Mouse (Mus musculus) lung, embryonic 15.5 days (tissue): ENCODE results near the gene Asgr2. TPM values are rescaled to one million over a fixed set of nuclear protein-coding genes. Genes with fewer than 3 reads are reported as not detected.
"Not testable (repeated sequence)": the region's sequence is repeated elsewhere in the genome, so short reads cannot be mapped to it uniquely, and the experiment has no call there.

Source experiments
- ATAC-seq: fragments of 200-750 bp; cut with Nextera tagmentation; 2 replicates; pipeline ENCODE4 v1.8.0; 2017; ENCODE audit warnings: moderate number of reproducible peaks, borderline replicate concordance; ENCODE audit not compliant: low FRiP score, low TSS enrichment; ENCODE audit errors: extremely low read depth
- H3K27ac ChIP-seq: fragments of 300-500 bp; sonication (generic); 2 replicates; pipeline ENCODE4 v1.5.1; 2015; ENCODE audit warnings: moderate library complexity, mild to moderate bottlenecking, inconsistent platforms
- H3K27me3 ChIP-seq: fragments of 300-500 bp; sonication (generic); 2 replicates; pipeline ENCODE4 v1.6.1; 2015; ENCODE audit warnings: inconsistent platforms
- H3K36me3 ChIP-seq: fragments of 300-500 bp; sonication (generic); 2 replicates; pipeline ENCODE4 v1.6.1; 2015; ENCODE audit warnings: inconsistent platforms
- H3K4me1 ChIP-seq: fragments of 300-500 bp; sonication (generic); 2 replicates; pipeline ENCODE4 v1.6.1; 2015; ENCODE audit warnings: inconsistent platforms
- H3K4me2 ChIP-seq: fragments of 300-500 bp; sonication (generic); 2 replicates; pipeline ENCODE4 v1.6.1; 2015; ENCODE audit warnings: inconsistent platforms, mild to moderate bottlenecking, moderate library complexity
- H3K4me3 ChIP-seq: fragments of 300-500 bp; sonication (generic); 2 replicates; pipeline ENCODE4 v1.5.1; 2015; ENCODE audit warnings: mild to moderate bottlenecking, inconsistent platforms
- H3K9ac ChIP-seq: fragments of 300-500 bp; sonication (generic); 2 replicates; pipeline ENCODE4 v1.6.1; 2015; ENCODE audit warnings: inconsistent platforms
- H3K9me3 ChIP-seq: fragments of 300-500 bp; sonication (generic); 2 replicates; pipeline ENCODE4 v1.6.1; 2016; ENCODE audit warnings: inconsistent platforms
- WGBS: fragments of 180-500 bp; shearing (Covaris S2); methylation state at CpG from one replicate; pipeline ENCODE4 v1.1.7; 2015; 5-methylcytosine and 5-hydroxymethylcytosine counted together
- polyA plus RNA-seq: library from polyadenylated mRNA; unstranded; fragments of >200 nt; fragmentation: Nextera tagmentation; extraction: Ambion mirVana; gene quantifications from 2 replicates; pipeline ENCODE4 v1.2.1, GENCODE M21; 2015

The Asgr2 gene
- polyA plus RNA-seq, 1 experiment from 2014 or later, result 0.19 TPM

GRCm38 (mm10) chr11:70066701-70067100, 25.7 kb upstream of the Asgr2 start:
- H3K4me3 ChIP-seq, result no peak overlapping the region
- ATAC-seq, result no peak
- 52% methylated on average over 4 of the region's 4 CpGs for WGBS

DNA sequence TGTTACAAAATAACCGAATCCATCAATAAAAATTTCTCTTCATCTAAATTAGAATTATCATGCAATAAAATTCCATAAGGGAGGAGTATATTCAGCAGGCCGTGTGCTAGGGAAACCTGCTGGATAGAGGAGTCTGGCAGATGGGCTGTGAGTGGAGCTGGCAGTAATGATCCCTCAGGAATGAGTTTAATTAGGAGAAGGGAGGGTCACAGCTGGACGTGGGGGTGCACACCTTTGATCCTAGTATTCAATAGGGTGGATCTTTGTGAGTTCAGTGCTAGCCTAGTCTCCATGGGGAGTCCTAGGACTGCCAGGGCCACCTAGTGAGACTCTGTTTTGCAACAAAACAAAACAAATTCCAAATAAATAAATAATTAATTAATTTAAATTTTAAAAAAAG, 24.2 kb upstream of the Asgr2 start:
- no peak overlapping the region for H3K9ac ChIP-seq
- no peaks in the 10 kb centered on the region for H3K36me3 ChIP-seq
- H3K4me2 ChIP-seq, result no peak overlapping the region
- H3K9me3 ChIP-seq, result no peaks in the 10 kb centered on the region
- H3K27me3 ChIP-seq, result no peaks in the 10 kb centered on the region
- WGBS, result 46% methylated on average over 3 of the region's 3 CpGs
- H3K4me3 ChIP-seq, result no peak overlapping the region
- H3K4me1 ChIP-seq, result no peaks in the 10 kb centered on the region
- no peak for ATAC-seq
- H3K27ac ChIP-seq, result no peak overlapping the region

More at GRCm38 (mm10) chr11:70066701-70067100, 25.7 kb upstream of the Asgr2 start:
- Histone ChIP-seq H3K4me1 (no peaks in the 10 kb centered on the region), H3K36me3 (no peaks in the 10 kb centered on the region), H3K27ac (no peak overlapping the region), H3K27me3 (no peaks in the 10 kb centered on the region), H3K9ac (no peak overlapping the region), H3K4me2 (no peak overlapping the region), H3K9me3 (no peaks in the 10 kb centered on the region)

DNA sequence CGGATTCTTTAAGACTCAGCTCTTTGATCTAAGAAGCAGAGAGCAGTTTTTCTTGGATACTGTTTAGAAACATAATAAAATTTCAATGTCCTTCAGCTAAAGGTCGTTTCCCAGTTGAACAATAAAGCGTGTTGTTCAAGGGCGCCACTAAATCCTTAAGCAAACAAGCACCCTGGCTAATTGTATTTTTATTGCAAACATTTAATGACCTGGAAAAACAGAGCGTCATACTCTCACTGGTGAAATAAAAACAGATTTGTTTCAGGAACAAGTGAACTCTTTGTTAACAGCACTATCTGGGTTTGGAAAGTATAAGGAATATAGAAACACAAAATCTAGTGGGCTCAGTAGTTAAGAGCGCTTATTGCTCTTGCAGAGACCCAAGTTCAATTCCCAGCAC, 22.4 kb upstream of the Asgr2 start:
- WGBS, result 70% methylated on average over 6 of the region's 6 CpGs
- Histone ChIP-seq H3K27me3 (no peaks in the 10 kb centered on the region), H3K4me1 (0 out of 2 replicates have a peak, but pooled peaks cover 3% of the 10 kb centered on the region), H3K36me3 (no peaks in the 10 kb centered on the region), H3K4me2 (no peak overlapping the region), H3K4me3 (no peak overlapping the region), H3K9ac (no peak overlapping the region), H3K9me3 (no peaks in the 10 kb centered on the region), H3K27ac (no peak overlapping the region)
- ATAC-seq, result no peak

DNA sequence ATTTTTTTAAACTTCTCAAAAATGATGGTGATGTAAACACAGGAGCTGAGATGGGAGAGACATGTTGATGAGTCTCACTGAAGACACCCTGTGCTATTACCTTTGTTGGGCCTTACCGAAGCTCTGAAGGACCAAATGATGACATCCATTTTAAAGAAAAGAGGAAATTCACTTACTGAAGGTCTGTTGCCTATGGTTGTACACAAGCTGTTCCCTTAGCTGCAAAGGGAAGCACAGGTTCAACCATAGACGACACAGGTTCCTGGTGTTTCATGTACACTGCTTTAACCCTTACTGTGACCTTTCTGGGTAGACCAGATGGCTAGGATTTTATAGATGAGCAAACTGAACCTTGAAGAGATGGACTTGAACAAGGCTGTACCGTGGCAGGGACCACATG, 21.8 kb upstream of the Asgr2 start:
- not testable (repeated sequence) for H3K4me2 ChIP-seq, H3K4me3 ChIP-seq, H3K4me1 ChIP-seq, H3K36me3 ChIP-seq, H3K27ac ChIP-seq, ATAC-seq, H3K9ac ChIP-seq, H3K9me3 ChIP-seq, H3K27me3 ChIP-seq
- 69% methylated on average over 3 of the region's 3 CpGs for WGBS

GRCm38 (mm10) chr11:70074379-70075071, 17.9 kb upstream of the Asgr2 start:
- H3K9ac ChIP-seq, result no peak overlapping the region
- no peak overlapping the region for H3K27ac ChIP-seq
- H3K36me3 ChIP-seq, result no peaks in the 10 kb centered on the region
- 0 out of 2 replicates have a peak, but pooled peaks cover 3% of the 10 kb centered on the region for H3K4me1 ChIP-seq
- H3K4me3 ChIP-seq, result no peak overlapping the region
- ATAC-seq, result 0 out of 2 replicates have a peak, but pooled peaks have one; percentile 23
- no peaks in the 10 kb centered on the region for H3K27me3 ChIP-seq
- H3K4me2 ChIP-seq, result 0 out of 2 replicates have a peak overlapping the region, but pooled peaks have one; percentile 11
- H3K9me3 ChIP-seq, result no peaks in the 10 kb centered on the region
- WGBS, result 32% methylated on average over 17 of the region's 17 CpGs

DNA sequence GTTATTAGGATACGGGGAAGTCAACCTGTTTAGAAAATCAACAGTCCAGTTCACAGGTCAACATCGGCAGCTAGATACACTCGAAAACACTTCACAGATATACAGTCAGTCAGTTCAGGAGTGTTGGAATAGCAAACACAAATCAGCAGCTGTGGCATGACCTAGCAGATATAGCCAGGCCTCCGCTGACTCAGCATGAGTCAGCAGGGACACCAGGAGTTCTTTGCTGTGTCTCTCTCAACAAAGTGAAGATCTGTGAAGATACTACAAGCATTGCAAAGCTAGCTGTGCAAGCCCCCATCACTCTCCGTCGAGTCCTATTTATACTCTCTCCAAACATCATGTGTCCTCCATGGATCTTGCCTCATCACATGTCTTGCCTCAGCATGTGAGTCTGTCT, 16.9 kb upstream of the Asgr2 start:
- no peak overlapping the region for H3K27ac ChIP-seq

GRCm38 (mm10) chr11:70077441-70077840, 15.0 kb upstream of the Asgr2 start:
- 7% methylated on average over 1 of the region's 3 CpGs for WGBS
- no peak overlapping the region for H3K4me2 ChIP-seq
- H3K9me3 ChIP-seq, result no peaks in the 10 kb centered on the region
- H3K4me1 ChIP-seq, result 0 out of 2 replicates have a peak, but pooled peaks cover 3% of the 10 kb centered on the region
- H3K27me3 ChIP-seq, result no peaks in the 10 kb centered on the region
- no peak for ATAC-seq
- no peak overlapping the region for H3K9ac ChIP-seq
- no peak overlapping the region for H3K4me3 ChIP-seq
- H3K27ac ChIP-seq, result no peak overlapping the region
- no peaks in the 10 kb centered on the region for H3K36me3 ChIP-seq

More for the DNA sequence above, 16.9 kb upstream of the Asgr2 start:
- Histone ChIP-seq H3K4me3 (no peak overlapping the region), H3K4me1 (0 out of 2 replicates have a peak, but pooled peaks cover 3% of the 10 kb centered on the region), H3K27me3 (no peaks in the 10 kb centered on the region), H3K9me3 (no peaks in the 10 kb centered on the region), H3K36me3 (no peaks in the 10 kb centered on the region), H3K4me2 (no peak overlapping the region), H3K9ac (no peak overlapping the region)
- 60% methylated on average over 6 of the region's 6 CpGs for WGBS
- no peak for ATAC-seq

GRCm38 (mm10) chr11:70079175-70079574, 13.3 kb upstream of the Asgr2 start:
- no peaks in the 10 kb centered on the region for H3K9me3 ChIP-seq
- no peak for ATAC-seq
- H3K4me2 ChIP-seq, result no peak overlapping the region
- no peak overlapping the region for H3K9ac ChIP-seq
- no peaks in the 10 kb centered on the region for H3K36me3 ChIP-seq
- H3K4me1 ChIP-seq, result 0 out of 2 replicates have a peak, but pooled peaks cover 3% of the 10 kb centered on the region
- H3K4me3 ChIP-seq, result no peak overlapping the region
- WGBS, result 49% methylated on average over 6 of the region's 6 CpGs
- H3K27ac ChIP-seq, result no peak overlapping the region
- H3K27me3 ChIP-seq, result no peaks in the 10 kb centered on the region

- H3K4me3 ChIP-seq, result no peak overlapping the region
- no peaks in the 10 kb centered on the region for H3K9me3 ChIP-seq
- H3K36me3 ChIP-seq, result no peaks in the 10 kb centered on the region
- ATAC-seq, result no peak
- no peak overlapping the region for H3K27ac ChIP-seq
- H3K4me1 ChIP-seq, result 0 out of 2 replicates have a peak, but pooled peaks cover 1% of the 10 kb centered on the region
- H3K27me3 ChIP-seq, result no peaks in the 10 kb centered on the region
- no peak overlapping the region for H3K4me2 ChIP-seq
- H3K9ac ChIP-seq, result no peak overlapping the region
- WGBS, result 54% methylated on average over 7 of the region's 7 CpGs
Measured at GRCm38 (mm10) chr11:70079928-70080327, 12.5 kb upstream of the Asgr2 start.

DNA sequence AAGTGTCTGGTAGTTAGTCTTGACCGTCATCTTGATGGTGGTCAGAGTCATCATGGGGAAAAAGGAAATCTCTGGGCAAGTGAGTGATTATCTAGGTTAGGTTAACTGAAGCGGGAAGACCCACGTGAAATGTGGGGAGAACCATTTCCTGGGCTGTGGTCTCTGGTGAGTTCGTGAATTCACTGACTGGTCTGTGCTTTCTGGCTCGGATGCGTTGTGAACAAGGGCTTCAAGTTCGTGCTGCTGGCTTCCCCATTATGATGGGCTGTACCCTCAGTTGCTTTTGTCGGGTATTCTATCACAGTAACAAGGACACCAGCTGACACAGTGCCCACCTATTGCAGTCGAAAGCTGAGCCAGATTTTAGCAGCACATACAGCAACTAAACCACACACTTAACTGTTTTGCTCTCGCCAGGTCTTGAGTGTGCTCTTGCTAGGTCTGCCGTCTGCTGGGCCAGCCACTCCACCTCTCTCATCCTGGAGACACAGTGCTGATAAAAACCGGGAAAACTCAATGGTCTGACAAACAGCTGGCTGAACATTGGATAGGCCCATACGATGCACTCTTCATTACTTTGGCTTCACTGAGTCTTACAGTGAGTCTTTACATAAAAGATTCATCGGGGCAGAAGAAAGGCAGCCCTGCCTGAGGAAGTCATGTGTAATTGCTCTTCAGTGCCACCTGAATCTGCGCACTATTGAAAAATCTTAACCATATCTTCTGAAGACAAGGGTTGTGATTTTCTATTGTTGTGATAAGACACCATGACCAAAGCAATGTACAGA, 11.4 kb upstream of the Asgr2 start:
- no peaks in the 10 kb centered on the region for H3K36me3 ChIP-seq
- no peaks in the 10 kb centered on the region for H3K4me1 ChIP-seq
- H3K27ac ChIP-seq, result no peak overlapping the region
- ATAC-seq, result no peak
- no peaks in the 10 kb centered on the region for H3K27me3 ChIP-seq
- H3K9ac ChIP-seq, result no peak overlapping the region
- 75% methylated on average over 15 of the region's 15 CpGs for WGBS
- H3K4me3 ChIP-seq, result no peak overlapping the region
- no peaks in the 10 kb centered on the region for H3K9me3 ChIP-seq
- H3K4me2 ChIP-seq, result no peak overlapping the region

- H3K4me2 ChIP-seq, result no peak overlapping the region
- WGBS, result 76% methylated on average over 8 of the region's 8 CpGs
- no peaks in the 10 kb centered on the region for H3K27me3 ChIP-seq
- no peaks in the 10 kb centered on the region for H3K36me3 ChIP-seq
- no peak overlapping the region for H3K27ac ChIP-seq
- H3K9me3 ChIP-seq, result no peaks in the 10 kb centered on the region
- H3K9ac ChIP-seq, result no peak overlapping the region
- ATAC-seq, result no peak
- H3K4me1 ChIP-seq, result no peaks in the 10 kb centered on the region
- no peak overlapping the region for H3K4me3 ChIP-seq
Measured at GRCm38 (mm10) chr11:70084563-70084962, 7.9 kb upstream of the Asgr2 start.

- 47% methylated on average over 11 of the region's 11 CpGs for WGBS
- Histone ChIP-seq H3K9ac (no peak overlapping the region), H3K9me3 (no peaks in the 10 kb centered on the region), H3K4me3 (no peak overlapping the region), H3K4me1 (0 out of 2 replicates have a peak, but pooled peaks cover 5% of the 10 kb centered on the region), H3K27ac (no peak overlapping the region), H3K4me2 (no peak overlapping the region), H3K36me3 (no peaks in the 10 kb centered on the region), H3K27me3 (no peaks in the 10 kb centered on the region)
- ATAC-seq, result no peak
Measured at GRCm38 (mm10) chr11:70097396-70097795, 5.0 kb downstream of the Asgr2 start.
